Mouse (Mus musculus): ENCODE measurements around the gene Foxn2.

DNA sequence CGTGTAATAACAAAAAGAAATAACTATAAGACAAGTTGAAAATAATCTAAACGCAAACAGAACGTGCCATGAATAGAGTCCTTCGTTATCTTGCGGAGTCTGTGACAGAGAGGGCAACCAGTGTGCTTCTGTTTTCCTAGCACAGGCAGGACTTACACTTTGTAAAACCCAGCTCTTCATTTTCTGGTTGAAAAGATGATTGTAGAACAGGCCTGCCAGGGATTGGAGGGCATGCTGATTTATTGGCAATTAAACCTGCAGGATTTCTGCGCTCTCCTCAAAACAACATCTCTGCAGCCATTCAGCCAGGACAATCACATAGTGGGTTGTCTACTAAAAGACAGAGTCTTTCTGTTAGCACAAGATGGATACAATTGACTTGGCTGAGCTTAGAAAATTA lies 40.4 kb upstream of the Foxn2 start:
- TF ChIP-seq E2F4 (IDR thresholded peaks at IDR 0.05; ENCODE audit: insufficient read depth) = no peak
- TF ChIP-seq POLR2A (IDR thresholded peaks at IDR 0.05; ENCODE audit: insufficient read length, low read depth) = no peak
